Mouse (Mus musculus) MEL (cell line): Measurements from ENCODE around the gene Wtip. TPM values are rescaled to one million over a fixed set of nuclear protein-coding genes. Genes with fewer than 3 reads are reported as not detected.

ENCODE experiments used
- DNase-seq: peaks from one replicate; pipeline ENCODE4 v3.0.0; 2011; ENCODE audit warnings: low read depth, low spot score
- H3K27ac ChIP-seq: 2 replicates; pipeline ENCODE4 v1.5.1; 2012; ENCODE audit warnings: low read depth, mild to moderate bottlenecking, control low read depth, low read length, moderate library complexity; ENCODE audit not compliant: control insufficient read depth
- H3K27me3 ChIP-seq, 2 experiments: fragments of 150-350 bp in 1 of 2; sonication (generic) in 1 of 2; 2 replicates each; pipeline ENCODE4 v1.6.1; 2012; ENCODE audit warnings: low read length in 2 of 2, mild to moderate bottlenecking in 2 of 2, improper control_type of control experiment in 1 of 2, moderate library complexity in 1 of 2; ENCODE audit not compliant: insufficient read depth in 2 of 2, control insufficient read depth in 1 of 2
- H3K36me3 ChIP-seq, 2 experiments: 2 replicates each; pipeline ENCODE4 v1.6.1; 2012 to 2014; ENCODE audit warnings: low read length in 2 of 2, improper control_type of control experiment in 1 of 2, inconsistent platforms in 1 of 2, mild to moderate bottlenecking in 1 of 2; ENCODE audit not compliant: insufficient read depth in 2 of 2, control insufficient read depth in 1 of 2
- H3K4me1 ChIP-seq, 2 experiments: fragments of 150-350 bp in 1 of 2; sonication (generic) in 1 of 2; 2 replicates each; pipeline ENCODE4 v1.6.1; 2012; ENCODE audit warnings: low read length in 2 of 2, improper control_type of control experiment in 1 of 2, mild to moderate bottlenecking in 1 of 2; ENCODE audit not compliant: insufficient read depth in 2 of 2, control insufficient read depth in 1 of 2
- H3K4me3 ChIP-seq, 2 experiments: fragments of 150-350 bp in 1 of 2; sonication (generic) in 1 of 2; 2 replicates each; pipeline ENCODE4 v1.5.1; 2012; ENCODE audit warnings: low read depth in 2 of 2, low read length in 2 of 2, mild to moderate bottlenecking in 2 of 2, moderate library complexity in 2 of 2, control low read depth in 1 of 2, improper control_type of control experiment in 1 of 2; ENCODE audit not compliant: control insufficient read depth in 1 of 2, insufficient read depth in 1 of 2
- H3K79me2 ChIP-seq: 2 replicates; pipeline ENCODE4 v1.6.1; 2012; ENCODE audit warnings: mild to moderate bottlenecking, low read length, moderate library complexity; ENCODE audit not compliant: control insufficient read depth, poor library complexity, insufficient read depth
- H3K9ac ChIP-seq: 2 replicates; pipeline ENCODE4 v1.6.1; 2012; ENCODE audit warnings: low read depth, mild to moderate bottlenecking, control low read depth, low read length, moderate library complexity; ENCODE audit not compliant: control insufficient read depth, poor library complexity, severe bottlenecking
- H3K9me3 ChIP-seq: fragments of 150-350 bp; sonication (generic); replicated peaks from 2 replicates; pipeline ENCODE4 v1.6.1; 2012; ENCODE audit warnings: mild to moderate bottlenecking, low read length, improper control_type of control experiment, moderate library complexity; ENCODE audit not compliant: insufficient read depth
- CHD1 ChIP-seq: IDR thresholded peaks from 2 replicates; pipeline ENCODE4 v1.6.1; 2012; ENCODE audit warnings: low read depth, mild to moderate bottlenecking, inconsistent platforms, low read length, improper control_type of control experiment
- CHD2 ChIP-seq: IDR thresholded peaks from 2 replicates; pipeline ENCODE4 v1.6.1; 2011; ENCODE audit warnings: low read length, improper control_type of control experiment
- ELF1 ChIP-seq: IDR thresholded peaks from 2 replicates; pipeline ENCODE4 v1.6.1; 2014; ENCODE audit warnings: low read depth, mild to moderate bottlenecking, inconsistent platforms, low read length, improper control_type of control experiment, moderate library complexity
- ETS1 ChIP-seq: IDR thresholded peaks from 2 replicates; pipeline ENCODE4 v1.6.1; 2012; ENCODE audit warnings: low read depth, mild to moderate bottlenecking, inconsistent platforms, low read length, improper control_type of control experiment, moderate library complexity
- GATA1 ChIP-seq: IDR thresholded peaks from 2 replicates; pipeline ENCODE4 v1.6.1; 2011; ENCODE audit warnings: low read depth, low read length, improper control_type of control experiment
- JUND ChIP-seq: IDR thresholded peaks from 2 replicates; pipeline ENCODE4 v1.6.1; 2011; ENCODE audit warnings: low read depth, mild to moderate bottlenecking, improper control_type of control experiment, low read length
- KAT2A ChIP-seq: conservative IDR thresholded peaks from 2 replicates; pipeline ENCODE4 v1.6.1; 2012; ENCODE audit warnings: low read depth, low read length, improper control_type of control experiment, inconsistent platforms
- MAFK ChIP-seq: IDR thresholded peaks from 2 replicates; pipeline ENCODE4 v1.6.1; 2011; ENCODE audit warnings: low read depth, mild to moderate bottlenecking, low read length, improper control_type of control experiment, borderline replicate concordance
- MAZ ChIP-seq: IDR thresholded peaks from 2 replicates; pipeline ENCODE4 v1.6.1; 2012; ENCODE audit warnings: low read depth, mild to moderate bottlenecking, inconsistent platforms, low read length, improper control_type of control experiment
- MEF2A ChIP-seq: IDR thresholded peaks from 2 replicates; pipeline ENCODE4 v1.6.1; 2014; ENCODE audit warnings: low read depth, mild to moderate bottlenecking, inconsistent platforms, low read length, improper control_type of control experiment; ENCODE audit not compliant: poor library complexity, insufficient replicate concordance, severe bottlenecking; ENCODE audit errors: extremely low read depth
- MXI1 ChIP-seq: IDR thresholded peaks from 2 replicates; pipeline ENCODE4 v1.6.1; 2011; ENCODE audit warnings: mild to moderate bottlenecking, low read depth, low read length, improper control_type of control experiment
- NRF1 ChIP-seq: IDR thresholded peaks from 2 replicates; pipeline ENCODE4 v1.6.1; 2014; ENCODE audit warnings: low read depth, mild to moderate bottlenecking, inconsistent platforms, low read length, improper control_type of control experiment, moderate library complexity; ENCODE audit not compliant: poor library complexity, insufficient read depth, severe bottlenecking
- POLR2AphosphoS2 ChIP-seq: IDR thresholded peaks from 2 replicates; pipeline ENCODE4 v1.6.1; 2011; ENCODE audit warnings: low read length, improper control_type of control experiment
- RCOR1 ChIP-seq: IDR thresholded peaks from 2 replicates; pipeline ENCODE4 v1.6.1; 2012; ENCODE audit warnings: low read depth, mild to moderate bottlenecking, inconsistent platforms, low read length, improper control_type of control experiment
- SIN3A ChIP-seq: IDR thresholded peaks from 2 replicates; pipeline ENCODE4 v1.6.1; 2012; ENCODE audit warnings: low read length, improper control_type of control experiment, inconsistent platforms
- SMC3 ChIP-seq: IDR thresholded peaks from 2 replicates; pipeline ENCODE4 v1.6.1; 2011; ENCODE audit warnings: low read depth, low read length, improper control_type of control experiment
- TAL1 ChIP-seq: IDR thresholded peaks from 2 replicates; pipeline ENCODE4 v1.6.1; 2012; ENCODE audit warnings: mild to moderate bottlenecking, inconsistent platforms, low read length, moderate library complexity, mixed read lengths
- UBTF ChIP-seq: IDR thresholded peaks from 2 replicates; pipeline ENCODE4 v1.6.1; 2012; ENCODE audit warnings: low read depth, mild to moderate bottlenecking, inconsistent platforms, low read length, improper control_type of control experiment, moderate library complexity, borderline replicate concordance; ENCODE audit not compliant: insufficient read depth
- USF1 ChIP-seq: IDR thresholded peaks from 2 replicates; pipeline ENCODE4 v1.6.1; 2014; ENCODE audit warnings: low read depth, mild to moderate bottlenecking, inconsistent platforms, low read length, improper control_type of control experiment, moderate library complexity
- ZKSCAN1 ChIP-seq: IDR thresholded peaks from 2 replicates; pipeline ENCODE4 v1.6.1; 2012; ENCODE audit warnings: low read depth, mild to moderate bottlenecking, inconsistent platforms, low read length, improper control_type of control experiment, moderate library complexity
- ZMIZ1 ChIP-seq: IDR thresholded peaks from 2 replicates; pipeline ENCODE4 v1.6.1; 2012; ENCODE audit warnings: low read depth, mild to moderate bottlenecking, inconsistent platforms, low read length, improper control_type of control experiment, moderate library complexity
- ZNF384 ChIP-seq: IDR thresholded peaks from 2 replicates; pipeline ENCODE4 v1.6.1; 2012; ENCODE audit warnings: low read depth, mild to moderate bottlenecking, inconsistent platforms, low read length, improper control_type of control experiment
- polyA plus RNA-seq, 2 experiments: library from polyadenylated mRNA; stranded (reverse) in 1 of 2; unstranded in 1 of 2; fragments of >175 nt in 1 of 2; fragments of >200 nt in 1 of 2; gene quantifications; 2 replicates each; pipeline versions ENCODE4 v1.2.1 to v1.2.4; 2012; ENCODE audit warnings: low replicate concordance in 2 of 2, low read depth in 1 of 2; ENCODE audit not compliant: insufficient read length in 2 of 2, insufficient read depth in 1 of 2, missing spikeins in 1 of 2
- total RNA-seq: library from RNA; depleted of rRNA; stranded (reverse); fragments of 300-350 nt; gene quantifications from 2 replicates; pipeline ENCODE4 v1.2.3, GENCODE M21; 2012

The Wtip gene
- total and polyA plus RNA-seq, 3 experiments: not detected

DNA sequence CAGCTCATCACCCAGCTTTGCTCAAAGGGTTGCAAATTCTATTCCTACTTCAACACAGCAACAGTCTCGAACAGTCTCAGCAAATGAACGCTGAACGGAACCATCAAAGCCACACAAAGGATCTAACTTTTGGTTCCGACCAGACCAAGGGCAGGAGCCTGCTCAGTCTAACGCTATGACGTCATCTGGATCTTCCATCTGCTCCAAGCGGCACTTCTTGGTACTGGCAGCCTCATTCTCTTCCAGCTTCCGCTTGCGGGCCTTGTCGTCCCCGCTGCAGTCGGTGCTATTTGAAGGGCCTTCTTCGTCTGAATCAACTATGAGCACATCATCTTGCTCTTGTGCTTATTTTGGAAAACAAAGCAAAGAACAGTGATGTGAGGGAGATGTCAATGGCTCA, 8.1 kb upstream of the Wtip start:
- DNase-seq: no peak
- no peak for TF ChIP-seq KAT2A
- TF ChIP-seq SMC3: no peak
- no peak for TF ChIP-seq TAL1
- no peak for TF ChIP-seq CHD1
- TF ChIP-seq NRF1: no peak
- TF ChIP-seq, all 39 proteins: peak for 0
- H3K4me1 ChIP-seq: no peaks in the 10 kb centered on the region
- no peaks in the 10 kb centered on the region for H3K27me3 ChIP-seq
- H3K9me3 ChIP-seq: no peaks in the 10 kb centered on the region
- H3K9ac ChIP-seq: no peak overlapping the region
- H3K79me2 ChIP-seq: no peaks in the 10 kb centered on the region
- peaks cover 0 to 23% of the 10 kb centered on the region in 2 experiments; a peak in 2 of 4 replicates for H3K36me3 ChIP-seq
- no peak overlapping the region for H3K27ac ChIP-seq
- no peak overlapping the region for H3K4me3 ChIP-seq

DNA sequence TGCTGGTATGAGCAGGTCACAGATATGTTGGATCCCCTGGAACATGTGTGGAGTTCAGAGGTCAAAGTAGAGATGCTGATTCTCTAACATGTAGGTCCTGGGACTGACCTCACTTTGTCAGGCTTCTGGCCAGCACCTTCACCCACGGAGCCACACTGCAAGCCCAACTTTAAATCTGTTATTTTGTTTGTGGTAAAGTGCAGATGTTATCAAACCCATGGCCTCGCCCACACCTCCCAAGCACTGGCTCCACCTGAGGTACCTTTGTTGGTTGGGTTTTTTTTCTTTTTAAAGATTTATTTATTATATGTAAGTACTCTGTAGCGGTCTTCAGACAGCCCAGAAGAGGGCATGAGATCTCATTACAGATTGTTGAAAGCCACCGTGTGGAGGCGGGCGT, 6.4 kb upstream of the Wtip start:
- TF ChIP-seq CHD1: no peak
- peak; percentile 64; the same call in 1 of the 2 replicates for TF ChIP-seq POLR2AphosphoS2
- no peak for TF ChIP-seq CHD2
- TF ChIP-seq NRF1: no peak
- Histone ChIP-seq H3K9me3 (no peaks in the 10 kb centered on the region), H3K79me2 (no peaks in the 10 kb centered on the region), H3K27ac (no peak overlapping the region), H3K9ac (no peak overlapping the region), H3K36me3 (peaks cover 0 to 15% of the 10 kb centered on the region in 2 experiments; a peak in 2 of 4 replicates), H3K27me3 (no peaks in the 10 kb centered on the region), H3K4me3 (no peak overlapping the region), H3K4me1 (no peaks in the 10 kb centered on the region)
- DNase-seq: no peak

- no peak overlapping the region for H3K9ac ChIP-seq
- H3K9me3 ChIP-seq: no peaks in the 10 kb centered on the region
- no peaks in the 10 kb centered on the region for H3K4me1 ChIP-seq
- H3K79me2 ChIP-seq: no peaks in the 10 kb centered on the region
- H3K36me3 ChIP-seq: no peaks in the 10 kb centered on the region
- H3K27ac ChIP-seq: no peak overlapping the region
- TF ChIP-seq GATA1 (no peak), ZMIZ1 (no peak), MXI1 (no peak), ETS1 (no peak), RCOR1 (no peak), POLR2AphosphoS2 (no peak), ZKSCAN1 (no peak), JUND (no peak), NRF1 (no peak), MEF2A (no peak), SIN3A (no peak), MAFK (no peak), MAZ (no peak), UBTF (no peak), USF1 (no peak), CHD1 (no peak), ELF1 (no peak), ZNF384 (no peak)
- H3K4me3 ChIP-seq: no peak overlapping the region
- no peaks in the 10 kb centered on the region for H3K27me3 ChIP-seq
- no peak for DNase-seq
Observed at GRCm38 (mm10) chr7:34134336-34134735, 1.3 kb upstream of the Wtip start.
